Mouse (Mus musculus) cerebellum, postnatal 14 days (tissue): Measurements from ENCODE around the gene 2310039H08Rik.
"Not testable (repeated sequence)": the region's sequence is repeated elsewhere in the genome, so short reads cannot be mapped to it uniquely, and the experiment has no call there.

Source experiments
- DNase-seq, 2 experiments: peaks; one replicate each; pipeline ENCODE4 v3.0.0; 2021; ENCODE audit warnings: mixed read lengths in 2 of 2

Gene 2310039H08Rik

DNA sequence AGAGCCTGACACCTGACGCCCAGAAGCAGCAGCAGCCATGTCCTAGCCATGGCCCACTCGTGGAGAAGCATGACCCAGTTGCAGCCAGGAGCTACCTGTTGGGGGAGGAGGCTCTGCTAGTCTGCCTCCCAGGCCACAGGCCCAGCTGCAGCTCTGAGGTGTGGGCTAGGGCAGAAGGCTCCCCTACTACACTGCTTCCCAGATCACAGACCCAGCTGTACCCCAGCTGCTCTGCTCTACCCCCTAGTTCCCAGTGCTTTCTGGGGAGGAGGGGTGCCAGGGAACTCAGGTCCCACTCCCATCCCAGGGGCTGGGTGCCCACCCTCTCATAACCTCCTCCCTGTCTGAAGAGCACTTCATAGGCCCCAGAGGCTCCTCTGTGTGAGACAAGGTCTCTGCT, 8.9 kb upstream of the 2310039H08Rik start, which contains the start of gene Ptcra:
Gene Ptcra (minus strand): TSS at position 169 of the 400 bp plus-strand sequence.
- DNase-seq = no peak

DNA sequence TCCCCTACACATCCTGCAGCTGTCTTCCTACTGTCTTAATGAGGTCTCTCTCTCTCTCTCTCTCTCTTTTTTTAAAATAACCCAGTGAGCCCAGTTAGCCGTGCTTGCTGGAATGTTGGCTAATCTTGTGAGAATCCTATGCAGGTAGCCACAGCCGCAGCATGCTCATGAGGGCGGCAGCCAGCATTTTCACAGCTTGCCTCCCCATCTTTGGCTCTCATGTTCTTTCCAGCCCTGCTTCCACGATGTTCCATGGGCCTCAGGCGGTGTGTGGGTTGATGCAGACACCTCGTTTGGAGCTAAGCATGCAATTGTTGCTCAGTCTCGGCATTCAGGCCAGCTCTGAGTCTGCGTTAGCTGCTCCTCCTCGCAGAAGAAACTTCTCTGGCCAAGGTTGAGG, 7.5 kb upstream of the 2310039H08Rik start:
- not testable (repeated sequence) for DNase-seq

DNA sequence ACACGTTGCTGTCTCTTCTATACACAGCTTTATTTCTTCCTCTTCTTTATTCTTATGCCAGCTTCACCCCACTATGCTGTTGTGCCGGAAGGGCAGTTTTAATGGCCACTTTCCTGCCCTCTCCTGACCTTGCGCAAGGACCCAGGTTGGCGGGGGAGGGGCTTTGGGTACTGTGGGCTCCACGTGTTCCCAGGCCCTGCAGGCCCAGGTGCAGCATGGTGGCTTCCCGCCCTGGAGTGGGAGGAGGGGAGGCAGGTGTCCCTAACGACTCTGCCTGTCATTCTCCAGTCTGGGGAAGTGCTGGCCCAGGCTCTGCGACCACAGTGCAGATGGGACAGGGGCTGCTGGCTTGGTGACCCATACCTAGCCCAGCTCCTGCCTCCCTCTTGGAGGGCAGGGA, 4.6 kb upstream of the 2310039H08Rik start:
- peak in 1 of 2 experiments; percentile 44 for DNase-seq

DNA sequence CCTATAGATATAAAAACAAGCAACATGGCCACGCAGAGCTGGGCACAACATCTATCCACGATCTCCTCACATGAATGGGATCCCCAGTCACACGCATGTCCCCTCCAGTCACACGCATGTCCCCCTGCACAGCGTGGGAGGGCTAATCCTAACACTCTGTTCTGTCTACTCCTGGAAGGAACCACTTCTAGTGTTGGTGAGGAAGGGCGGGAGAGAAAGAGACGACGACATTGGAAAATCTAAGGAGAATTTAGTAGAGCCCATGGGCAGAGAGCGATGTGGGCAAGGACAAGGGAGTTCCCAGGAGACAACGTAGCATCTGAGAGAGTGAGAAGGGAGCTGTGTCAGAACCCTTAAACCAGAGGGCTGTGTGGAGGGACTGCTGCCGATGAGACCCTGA, 1.9 kb upstream of the 2310039H08Rik start:
- no peak for DNase-seq

DNA sequence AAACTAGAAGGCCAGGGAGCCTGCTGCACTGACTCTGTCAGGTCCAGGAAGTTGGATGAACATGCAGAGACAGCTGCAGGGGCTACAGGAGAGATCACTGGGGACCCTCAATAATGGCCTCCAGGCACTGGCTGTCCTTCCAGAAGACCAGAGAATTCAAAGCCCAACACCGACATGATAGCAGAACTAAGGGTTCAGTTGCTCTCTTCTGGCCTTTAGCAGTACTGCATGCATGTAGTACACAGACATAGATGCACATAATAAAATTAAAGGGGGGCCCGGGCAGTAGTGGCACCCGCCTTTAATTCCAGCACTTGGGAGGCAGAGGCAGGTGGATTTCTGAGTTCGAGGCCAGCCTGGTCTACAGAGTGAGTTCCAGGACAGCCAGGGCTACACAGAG, 1.4 kb upstream of the 2310039H08Rik start:
- peak; percentile 25 to 40 for DNase-seq

DNA sequence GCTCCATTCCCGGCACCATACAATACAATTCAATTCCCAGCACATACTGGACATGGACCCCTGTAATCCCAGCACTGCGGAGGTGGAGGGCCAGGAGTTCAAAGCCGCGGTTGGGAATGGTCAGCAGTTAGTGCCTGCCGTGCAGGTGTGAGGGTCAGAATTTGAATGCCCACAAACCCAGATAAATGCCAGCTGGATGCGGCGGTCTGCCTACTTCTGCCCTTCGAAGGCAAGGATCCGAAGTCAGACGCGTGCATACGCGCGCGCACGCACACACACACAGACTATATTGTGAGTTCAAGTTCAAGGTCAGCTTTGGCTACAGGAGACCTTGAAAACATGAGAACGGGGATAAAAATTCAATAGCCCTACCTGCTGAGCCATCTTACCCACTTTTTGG, 819 bp upstream of the 2310039H08Rik start:
- peak; percentile 22 to 35 for DNase-seq

DNA sequence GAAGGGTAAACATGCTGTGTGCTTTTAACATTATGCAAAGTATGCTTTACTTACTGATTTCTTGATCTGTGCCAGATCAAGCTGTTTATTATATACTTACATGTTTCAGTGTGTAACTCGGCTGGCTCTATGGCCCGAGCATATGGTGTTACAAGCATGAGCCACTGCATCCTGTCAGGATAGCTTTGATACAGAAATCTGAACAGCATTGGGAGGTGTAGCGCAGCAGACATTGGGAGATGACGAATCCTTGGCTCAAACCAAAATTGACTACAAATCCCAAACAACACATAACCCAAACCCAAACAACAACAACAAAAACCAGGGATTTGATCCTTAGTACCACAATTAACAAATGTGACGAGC, 414 bp upstream of the 2310039H08Rik start:
- DNase-seq = no peak

DNA sequence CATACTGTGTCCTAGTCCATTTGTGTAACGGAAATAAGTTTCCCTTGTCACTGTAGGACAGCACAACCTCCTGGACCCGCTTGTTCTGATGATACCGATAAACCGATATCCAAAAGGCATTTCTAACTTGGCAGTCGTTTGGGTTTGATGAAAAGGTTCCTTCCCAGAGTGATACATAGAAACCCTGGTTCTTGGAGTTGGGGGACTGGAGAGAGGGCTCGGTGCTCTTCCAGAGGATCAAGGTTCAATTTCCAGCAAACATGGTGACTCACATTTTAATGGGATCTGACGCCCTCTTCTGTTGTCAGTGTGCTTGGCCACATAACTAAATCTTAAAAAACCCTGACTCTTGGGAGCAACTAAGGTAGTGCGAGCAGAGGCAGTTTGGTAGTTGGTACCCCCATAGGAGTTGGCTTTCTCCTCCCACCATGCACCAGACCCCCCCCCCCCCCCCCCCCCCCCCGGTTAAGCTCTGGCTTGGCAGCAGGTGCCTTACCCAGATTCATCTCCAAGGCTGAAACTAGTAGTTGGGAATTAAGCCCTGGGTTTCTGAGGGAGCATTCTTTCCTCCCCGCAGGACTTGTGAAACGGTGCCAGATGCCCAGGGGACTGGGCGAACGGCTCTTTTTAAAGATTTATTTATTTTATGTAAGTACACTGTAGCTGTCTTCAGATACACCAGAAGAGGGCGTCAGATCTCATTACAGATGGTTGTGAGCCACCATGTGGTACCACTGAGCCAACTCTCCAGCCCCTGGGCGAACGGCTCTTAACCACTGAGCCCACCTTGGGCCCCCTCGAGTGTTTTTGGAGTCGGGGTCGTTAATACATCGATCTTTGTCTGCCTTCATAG, 1.1 kb downstream of the 2310039H08Rik start:
- peak; percentile 33 to 44 for DNase-seq

DNA sequence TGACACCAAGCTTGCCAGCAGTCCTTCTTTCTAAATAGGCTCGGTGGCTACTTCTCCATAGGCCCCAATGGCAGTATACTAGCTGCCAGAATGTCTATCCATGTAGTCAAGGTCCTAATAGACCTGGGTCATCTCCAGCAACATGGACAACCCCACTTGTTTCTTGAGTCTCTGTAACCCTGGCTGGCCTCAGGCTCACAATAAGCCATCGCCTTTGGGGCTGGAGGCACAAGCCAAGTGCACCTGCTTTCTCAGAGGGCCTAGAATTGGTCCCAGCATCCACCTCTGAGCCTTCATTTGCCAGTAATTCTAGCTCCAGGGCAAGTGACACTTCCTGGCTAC, 1.7 kb downstream of the 2310039H08Rik start:
- no peak for DNase-seq

DNA sequence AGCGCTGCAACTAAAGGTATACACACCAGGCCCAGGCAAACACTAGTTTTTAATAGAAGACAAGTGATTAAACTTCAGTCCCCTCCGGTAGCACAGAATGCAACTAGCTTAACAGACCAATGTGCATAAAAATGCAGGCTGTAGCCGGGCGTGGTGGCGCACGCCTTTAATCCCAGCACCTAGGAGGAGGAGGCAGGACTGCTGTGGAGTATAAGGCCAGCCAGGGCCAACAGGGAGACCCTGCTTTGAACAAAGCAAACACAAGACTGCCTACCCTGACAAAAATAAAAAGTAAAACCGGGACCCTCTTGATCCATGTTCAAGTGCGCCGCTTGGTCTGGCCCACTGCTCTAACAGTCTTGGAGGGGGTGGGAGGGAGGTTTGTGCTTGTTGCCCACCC, 2.6 kb downstream of the 2310039H08Rik start:
- DNase-seq = no peak

DNA sequence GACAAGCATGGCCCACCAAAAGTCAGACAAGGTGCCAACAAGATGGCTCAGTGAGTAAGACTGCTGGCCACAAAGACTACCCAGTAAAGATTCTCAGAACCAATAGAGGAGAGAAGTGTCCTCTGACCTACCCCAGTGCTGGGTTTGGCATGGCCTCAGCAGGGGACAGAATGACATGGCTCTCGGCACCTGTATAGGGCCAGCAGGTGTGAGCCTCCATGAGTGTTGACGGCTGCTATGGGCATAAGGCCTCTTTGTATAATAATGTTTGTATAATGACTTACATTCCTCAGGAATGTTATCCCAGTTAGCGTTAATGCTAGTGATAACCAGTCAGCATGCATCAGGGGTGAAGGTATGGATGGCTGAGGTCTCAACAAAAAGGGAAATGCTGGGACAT, 3.7 kb downstream of the 2310039H08Rik start:
- no peak for DNase-seq

DNA sequence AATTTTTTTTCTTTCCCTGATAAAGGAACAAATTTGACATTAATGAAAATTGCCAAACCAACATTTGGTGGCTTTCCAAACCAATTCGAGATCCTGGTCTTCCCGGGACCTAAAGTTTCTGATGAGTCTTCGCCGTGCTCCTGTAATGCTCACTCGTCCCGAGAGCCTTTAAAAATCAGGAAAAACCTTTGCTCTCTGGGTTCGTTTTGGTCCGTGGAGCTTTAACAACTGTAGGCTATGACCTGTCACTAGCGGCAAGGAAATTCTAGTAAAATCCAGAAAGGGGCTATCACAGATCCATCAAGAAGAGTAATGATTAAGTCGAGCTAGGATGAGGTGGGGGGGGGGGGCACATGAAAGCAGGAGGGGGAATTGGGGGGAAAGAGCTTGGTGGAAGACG, 9.4 kb downstream of the 2310039H08Rik start:
- peak in 1 of 2 experiments; percentile 21 for DNase-seq

DNA sequence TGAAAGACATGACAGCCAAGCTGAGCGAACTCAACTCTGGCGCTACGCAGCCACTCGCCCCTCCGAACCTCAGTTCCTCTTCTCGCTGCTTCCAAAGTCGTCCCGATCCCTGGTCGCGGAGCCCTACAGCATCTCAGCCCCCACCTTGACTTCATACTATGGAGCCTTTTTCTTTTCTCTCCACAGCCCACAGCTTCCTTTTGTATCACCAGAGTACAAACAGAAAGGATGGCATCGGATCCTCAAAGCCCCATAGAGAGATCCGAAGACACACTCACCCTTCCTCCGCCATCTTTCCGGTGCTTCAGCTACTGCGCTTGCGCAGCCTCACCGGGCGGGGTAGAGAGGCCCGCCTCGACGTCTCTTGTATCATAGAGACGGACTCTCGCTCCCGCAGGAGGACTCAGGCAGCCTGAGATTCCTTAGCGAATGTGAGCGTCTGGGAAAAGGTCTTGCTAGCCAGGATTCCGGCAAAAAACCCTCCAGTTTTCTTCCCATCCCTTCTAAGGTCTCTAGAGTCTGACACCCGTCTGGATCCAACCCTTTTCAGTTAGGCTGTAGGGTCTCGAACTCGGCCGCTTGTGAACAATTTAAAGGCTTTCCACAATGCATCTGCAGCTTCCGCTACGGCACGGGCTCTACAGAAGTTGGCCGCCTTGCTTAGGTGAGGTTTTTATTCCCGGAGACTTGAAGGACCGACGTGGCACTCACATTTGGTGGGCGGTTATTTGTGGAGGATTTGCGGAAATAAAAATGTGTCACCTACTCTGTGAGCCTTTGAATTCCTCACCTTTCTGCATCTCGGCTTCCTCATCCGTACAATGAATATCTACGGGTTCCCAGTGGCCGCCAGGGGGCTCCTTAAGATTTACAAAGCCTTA, 10.1 kb downstream of the 2310039H08Rik start, which contains the start of gene Rpl7l1:
Gene Rpl7l1 (minus strand): TSS at position 332 of the 881 bp plus-strand sequence.
- peak; percentile 93 to 94 for DNase-seq

DNA sequence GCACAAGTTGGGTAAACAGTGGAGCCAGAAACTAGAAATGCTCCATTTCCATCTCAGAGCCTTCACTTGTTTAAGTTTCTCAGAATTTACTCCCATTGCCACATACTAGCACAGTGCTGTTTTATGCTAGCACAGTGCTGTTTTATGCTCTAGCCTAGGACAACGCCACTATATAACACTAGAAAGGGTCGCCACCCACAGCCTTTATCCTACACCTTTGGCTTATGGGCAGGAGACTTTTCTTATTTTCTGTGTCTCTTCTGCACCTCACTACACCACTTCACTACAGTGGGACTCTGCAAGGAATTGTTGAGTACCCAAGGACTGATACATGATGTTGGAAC, 10.8 kb downstream of the 2310039H08Rik start:
- DNase-seq = no peak

DNA sequence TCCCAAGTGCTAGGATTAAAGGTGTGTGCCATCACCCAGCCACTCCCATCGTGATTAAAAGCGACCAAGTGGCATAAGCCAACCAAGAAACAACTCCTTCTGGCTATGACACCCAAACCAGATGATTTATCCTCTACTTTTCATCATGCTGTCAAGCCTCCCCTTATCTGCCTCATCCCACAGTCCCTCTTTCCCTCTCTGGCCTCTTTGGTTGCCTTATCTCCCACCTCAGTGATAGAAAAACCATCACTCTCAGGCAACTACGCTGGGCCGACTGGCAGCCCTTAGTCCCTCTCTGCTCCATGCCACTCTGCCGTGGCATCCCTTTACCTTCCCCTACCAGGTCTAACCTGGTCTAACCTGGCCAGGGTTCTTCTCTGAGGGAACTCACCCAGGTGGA, 14.5 kb downstream of the 2310039H08Rik start:
- DNase-seq = no peak

DNA sequence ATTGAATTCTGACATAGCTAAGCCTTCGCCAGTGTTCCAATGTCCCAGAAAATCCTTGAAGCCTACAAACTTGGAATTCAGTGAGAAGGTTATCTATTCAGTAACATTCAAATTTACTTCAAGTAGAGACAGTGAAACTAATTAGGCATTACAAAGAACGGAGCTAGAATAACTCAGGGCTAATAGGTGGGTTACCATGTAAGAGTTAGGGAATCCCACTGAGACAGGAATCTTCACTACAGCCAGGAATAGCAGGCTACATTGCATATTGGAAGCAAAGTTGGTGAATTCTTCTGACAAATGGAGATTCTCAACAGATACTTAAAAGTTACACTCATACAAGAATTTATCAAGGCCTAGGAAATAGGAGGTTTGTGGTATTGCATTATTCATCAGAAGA, 15.5 kb downstream of the 2310039H08Rik start:
- DNase-seq = not testable (repeated sequence)

DNA sequence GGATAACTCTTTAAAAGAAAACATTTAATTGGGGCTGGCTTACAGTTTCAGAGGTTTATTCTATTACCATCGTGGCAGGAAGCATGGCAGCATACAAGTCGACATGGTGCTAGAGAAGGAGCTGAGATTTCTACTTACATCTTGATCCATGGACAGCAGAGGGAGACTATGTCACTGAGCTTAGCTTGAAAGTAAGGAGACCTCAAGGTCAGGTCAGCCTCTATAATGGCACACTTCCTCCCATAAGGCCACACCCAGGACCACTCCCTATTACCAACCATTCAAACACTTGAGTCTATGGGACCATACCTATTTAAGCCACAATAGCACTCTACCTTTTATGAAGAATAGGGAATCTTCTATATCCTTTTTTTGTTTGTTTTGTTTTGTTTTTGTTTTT, 20.5 kb downstream of the 2310039H08Rik start:
- no peak for DNase-seq

DNA sequence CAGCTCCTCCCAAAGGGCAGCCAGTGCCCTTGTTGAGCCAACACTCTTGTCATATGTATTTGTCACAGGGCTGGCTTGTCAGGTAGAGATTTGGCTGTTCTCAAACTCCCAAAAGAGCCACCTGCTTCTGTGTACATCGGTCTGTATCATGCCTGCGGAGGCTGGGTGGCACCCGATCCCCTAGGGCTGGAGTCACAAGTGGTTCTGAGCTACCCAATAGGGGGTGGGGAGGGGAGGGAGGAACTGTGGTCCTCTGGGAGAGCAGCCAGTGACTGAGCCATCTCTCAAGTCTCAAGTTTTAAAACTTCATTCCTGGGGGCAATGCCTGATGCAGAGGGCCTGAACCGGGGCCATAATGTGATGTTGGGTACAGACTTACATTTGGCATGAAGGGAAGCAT, 24.3 kb downstream of the 2310039H08Rik start:
- no peak for DNase-seq

DNA sequence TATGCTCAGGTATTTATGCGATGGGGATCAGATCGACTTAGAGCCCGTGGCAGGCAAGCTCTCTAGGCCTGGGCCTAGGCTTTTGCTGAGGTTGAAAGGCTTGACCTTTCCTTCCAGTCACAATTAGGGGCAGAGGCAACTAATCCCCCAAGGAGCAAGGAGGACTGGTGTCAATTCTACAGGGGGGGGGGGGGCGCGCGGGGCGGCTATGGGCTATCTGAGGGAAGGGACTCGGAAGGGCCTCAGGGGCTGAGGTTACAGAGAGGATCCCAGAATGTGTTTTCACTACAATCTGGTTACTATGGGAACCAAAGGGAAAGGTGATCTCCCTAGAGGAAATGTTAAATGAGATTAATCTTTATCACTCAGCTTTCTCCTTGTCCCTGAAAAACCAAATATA, 25.0 kb downstream of the 2310039H08Rik start:
- no peak for DNase-seq

DNA sequence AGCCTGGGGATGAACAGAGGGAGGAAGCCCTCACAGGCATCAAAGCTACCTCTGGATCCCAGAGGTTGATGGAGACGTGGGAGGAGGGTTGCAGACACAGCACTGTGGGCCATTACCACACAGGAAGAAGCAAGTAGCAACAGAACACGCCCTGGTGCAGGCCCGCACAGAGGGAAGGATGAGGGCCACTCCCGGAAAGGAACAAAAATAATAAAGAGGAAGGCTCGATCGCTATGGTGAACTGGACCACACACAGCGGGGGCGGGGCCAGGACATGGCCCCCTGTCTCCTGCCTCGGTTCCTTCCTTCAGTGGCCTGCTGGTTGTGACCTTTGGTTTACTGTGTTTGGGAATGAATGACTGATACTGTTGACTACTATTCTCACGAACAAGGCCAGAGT, 27.2 kb downstream of the 2310039H08Rik start:
- no peak for DNase-seq

DNA sequence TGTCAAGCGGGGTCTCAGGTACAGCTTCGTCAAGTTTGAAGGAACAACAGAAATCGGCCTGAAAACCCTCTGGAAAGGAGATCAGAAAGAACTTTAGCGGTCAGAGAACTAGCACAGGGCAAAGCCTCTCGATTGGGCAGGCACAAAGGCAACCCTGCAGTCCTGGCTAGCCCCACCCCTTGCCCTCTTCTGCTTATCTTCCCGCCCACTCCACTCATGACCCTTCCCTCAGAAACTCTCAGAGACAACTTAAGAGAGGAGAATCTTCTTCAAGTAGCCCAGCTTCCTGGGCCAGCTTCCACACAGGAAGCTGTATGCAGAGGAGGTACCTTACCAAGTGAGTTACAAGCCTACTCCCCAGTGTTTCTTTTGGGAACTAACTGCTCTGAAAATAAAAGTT, 29.3 kb downstream of the 2310039H08Rik start:
- no peak for DNase-seq

DNA sequence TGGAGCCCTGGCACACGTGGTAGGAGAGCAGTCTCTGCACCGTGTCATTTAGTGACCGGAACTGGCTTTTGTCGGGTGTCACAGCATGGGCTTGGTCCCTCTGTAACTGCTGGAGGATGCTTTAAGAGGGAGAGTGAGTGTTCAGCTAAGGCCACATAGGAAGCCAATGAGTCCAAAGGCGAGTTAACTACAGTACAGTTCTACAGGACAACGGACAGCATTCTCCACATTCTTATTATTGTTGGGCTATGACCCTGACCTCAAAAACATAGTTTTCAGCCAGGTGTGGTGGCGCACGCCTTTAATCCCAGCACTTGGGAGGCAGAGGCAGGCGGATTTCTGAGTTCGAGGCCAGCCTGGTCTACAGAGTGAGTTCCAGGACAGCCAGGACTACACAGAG, 35.9 kb downstream of the 2310039H08Rik start:
- DNase-seq = no peak

DNA sequence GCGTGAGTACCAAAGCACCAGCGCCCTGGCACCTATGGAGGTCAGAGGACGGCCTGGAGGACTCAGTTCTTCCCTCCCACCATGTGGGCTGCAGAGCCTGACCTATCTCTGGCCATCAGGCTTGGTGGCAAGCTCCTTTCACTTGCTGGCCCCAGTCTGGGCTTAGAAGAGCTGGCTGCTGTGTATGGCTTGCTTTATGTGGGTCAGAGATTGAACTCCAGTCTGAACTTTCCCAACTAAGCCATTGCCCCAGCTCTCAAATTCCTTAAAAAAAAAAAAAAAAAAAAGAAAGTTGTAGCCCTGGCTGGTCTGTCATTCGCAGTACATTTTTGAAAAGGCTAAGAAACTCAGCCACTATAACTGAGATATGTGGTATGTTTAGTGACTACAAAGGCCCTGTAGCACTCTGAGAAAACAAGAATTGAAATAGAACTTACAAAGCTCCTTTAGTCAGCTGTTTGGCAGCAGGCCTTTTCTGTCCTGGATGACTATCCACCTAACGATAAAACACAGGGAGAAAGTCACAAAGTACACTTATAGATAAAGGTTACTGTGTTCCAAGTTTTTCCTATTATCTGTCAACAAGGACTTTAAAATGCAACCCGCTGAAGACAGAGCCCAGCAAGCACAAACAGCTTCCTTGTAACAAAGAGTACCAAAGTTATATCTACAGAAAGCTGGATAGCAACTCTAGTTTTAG, 36.8 kb downstream of the 2310039H08Rik start:
- no peak for DNase-seq
